Mouse (Mus musculus) left cerebral cortex, postnatal 25 days (tissue): Measurements from ENCODE around the gene Cfap58. TPM values are rescaled to one million over a fixed set of nuclear protein-coding genes. Genes with fewer than 3 reads are reported as not detected.
A peak's percentile ranks its signal among the peaks of the same experiment; 100 is the strongest.

Experiments used
- DNase-seq, 2 experiments: peaks; one replicate each; pipeline ENCODE4 v3.0.0; 2022; ENCODE audit warnings: low spot score in 2 of 2, mixed read lengths in 1 of 2
- intact Hi-C: fragments of 180-260 bp; cut with DNase I; formaldehyde crosslinking; loops from one replicate; pipeline ENCODE4 v1.15.1; 2025
- total RNA-seq, 2 experiments: library from RNA; stranded (reverse); gene quantifications; 2 replicates each; pipeline ENCODE4 v1.2.3; 2021

The Cfap58 gene
- under 1 TPM; 0.21 to 0.55 TPM for total RNA-seq

DNA sequence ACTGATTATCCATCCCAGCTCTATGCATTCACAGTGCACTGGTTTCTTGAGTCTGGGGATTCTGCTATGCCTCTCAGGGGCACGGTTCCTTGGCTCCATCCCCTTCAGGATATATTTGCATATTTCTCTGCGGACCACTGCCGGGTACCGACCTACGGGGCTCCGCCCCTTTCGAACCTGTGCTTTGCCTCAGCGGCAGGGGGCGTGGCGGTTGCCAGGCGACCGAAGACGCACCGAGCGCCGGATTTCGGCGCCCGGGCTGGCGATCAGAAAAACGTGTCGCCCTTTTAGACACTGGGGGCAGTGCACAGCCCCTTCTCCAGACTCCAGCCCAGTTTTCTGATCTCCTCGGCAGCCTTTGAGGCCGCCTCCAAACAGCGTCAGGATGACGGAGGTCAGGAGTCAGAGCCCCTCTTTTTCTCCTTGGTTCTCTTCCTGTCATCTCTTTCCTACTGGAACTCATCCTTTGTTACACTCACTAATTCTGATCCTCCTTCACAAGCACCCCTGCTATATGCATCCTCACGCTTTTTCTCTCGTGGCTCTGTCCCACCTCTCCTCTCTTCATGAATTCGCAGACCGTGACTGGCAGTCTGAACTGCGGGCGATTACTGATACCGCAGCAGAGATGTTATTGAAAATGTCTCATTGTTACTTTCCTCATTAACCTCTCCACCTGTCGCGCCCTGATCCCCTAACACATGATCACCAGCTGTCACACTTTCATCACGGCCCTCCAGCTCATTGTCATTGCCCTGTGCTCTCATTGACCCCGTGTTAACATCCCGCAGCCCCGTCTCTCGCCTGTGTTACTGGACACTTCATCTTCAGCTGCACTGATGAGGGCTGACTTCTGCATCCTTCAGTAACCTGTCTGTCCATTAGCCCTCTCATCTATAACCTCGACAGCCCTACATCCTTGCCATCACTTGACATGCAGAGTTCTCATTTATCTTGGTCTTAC is at the start of gene Cfap58:
TSS of gene Cfap58 (plus strand) at position 233 of the 964 bp plus-strand sequence.
- intact Hi-C loops, result loop anchor here (10.0 kb wide), 2 partner anchors 283 to 433 kb away; no protein-coding TSS in a partner anchor

DNA sequence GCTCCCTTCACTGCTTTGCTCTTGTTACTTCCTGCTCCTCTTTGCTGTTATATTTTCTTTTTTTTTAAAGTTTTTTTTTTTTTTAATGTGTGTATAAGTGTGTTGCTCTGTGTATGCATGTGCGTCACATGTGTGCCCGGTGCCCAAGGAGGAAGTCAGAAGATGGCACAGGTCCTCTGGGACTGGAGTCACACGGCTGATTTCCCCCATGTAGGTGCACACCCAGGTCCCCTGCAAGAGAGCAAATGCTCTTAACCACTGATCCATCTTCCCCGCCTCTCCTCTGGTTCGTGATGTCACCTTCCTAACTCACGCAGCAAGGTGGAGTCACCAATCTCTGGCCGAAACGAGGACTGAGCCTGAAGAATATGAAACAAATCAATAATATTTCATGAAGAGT is 49.4 kb upstream of the Cfap58 start:
- no peak for DNase-seq
- intact Hi-C loops, result loop anchor here (10.0 kb wide), 1 partner anchor 1377 kb away; no protein-coding TSS in a partner anchor

More for the DNA sequence above, at the start of gene Cfap58:
- peak; percentile 31 to 59 for DNase-seq

DNA sequence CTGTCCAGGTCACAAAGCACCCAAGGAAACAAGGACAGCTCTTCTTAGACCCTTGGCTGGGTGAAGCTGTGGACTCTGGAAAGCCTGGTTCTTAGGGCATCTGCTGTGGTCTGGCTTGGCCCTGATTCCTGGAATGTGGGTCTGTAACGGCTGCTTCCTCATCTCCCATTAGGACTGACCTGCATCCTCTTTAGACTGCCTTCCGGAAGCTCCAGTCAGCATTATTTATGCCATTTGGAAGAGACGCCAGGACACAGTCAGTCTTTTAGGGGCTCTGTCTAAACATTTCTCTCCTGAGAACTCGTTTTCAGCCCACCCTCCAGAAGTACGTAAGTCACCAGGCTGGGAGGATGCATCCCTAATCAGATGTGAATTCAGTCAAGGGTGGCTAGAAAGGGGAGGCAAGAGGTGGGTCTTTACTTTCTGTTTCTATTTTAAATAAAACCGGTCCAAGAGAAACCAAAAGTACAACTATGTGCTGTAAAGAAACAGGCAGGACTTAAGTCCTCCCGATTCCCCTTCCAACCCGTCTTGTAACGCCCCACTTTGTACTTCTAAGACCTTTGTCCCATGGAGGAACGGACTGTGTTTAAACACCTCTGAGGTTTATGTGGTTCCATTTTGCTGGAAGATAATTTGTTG is 46.9 kb upstream of the Cfap58 start:
- intact Hi-C loops, result loop anchor here (10.0 kb wide), 1 partner anchor 294 kb away; no protein-coding TSS in a partner anchor
- DNase-seq, result no peak

DNA sequence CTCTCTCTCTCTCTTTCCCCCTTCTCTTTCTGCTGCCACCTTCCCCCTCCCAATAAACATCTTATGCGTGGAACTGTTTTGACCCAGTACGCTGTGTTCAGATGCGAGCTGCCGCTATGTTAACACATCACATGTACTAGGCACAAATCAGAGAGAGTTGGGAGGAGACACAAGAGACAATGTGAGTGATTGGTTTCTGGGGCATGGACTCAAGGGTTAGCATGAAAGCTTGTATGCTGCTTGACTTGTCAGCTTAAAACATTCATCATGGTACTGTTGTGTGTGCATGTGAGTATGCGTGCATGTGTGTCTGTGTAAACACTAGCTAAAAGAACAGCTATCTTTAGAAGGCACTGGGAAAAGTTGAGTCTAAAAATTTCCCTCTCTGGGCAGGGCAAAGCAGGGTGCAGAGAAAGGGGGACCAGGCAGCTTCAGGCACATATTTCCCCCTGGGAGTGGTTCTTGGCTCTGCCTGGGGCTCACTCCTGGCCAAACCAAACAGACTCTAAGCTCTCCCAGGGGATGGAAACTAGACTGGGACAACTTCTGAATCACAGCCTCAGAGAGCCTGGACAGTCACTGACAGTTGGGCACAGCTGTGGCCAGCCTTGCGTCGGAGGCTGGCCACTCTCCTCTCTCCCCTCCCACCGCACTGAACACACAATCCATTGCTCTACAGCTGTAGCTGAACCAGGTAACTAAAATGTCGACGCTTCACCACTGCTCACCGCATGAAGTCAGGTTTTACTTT is 45.7 kb upstream of the Cfap58 start:
- intact Hi-C loops, result loop anchor here (10.0 kb wide), 1 partner anchor 293 kb away; no protein-coding TSS in a partner anchor
- DNase-seq, result no peak

DNA sequence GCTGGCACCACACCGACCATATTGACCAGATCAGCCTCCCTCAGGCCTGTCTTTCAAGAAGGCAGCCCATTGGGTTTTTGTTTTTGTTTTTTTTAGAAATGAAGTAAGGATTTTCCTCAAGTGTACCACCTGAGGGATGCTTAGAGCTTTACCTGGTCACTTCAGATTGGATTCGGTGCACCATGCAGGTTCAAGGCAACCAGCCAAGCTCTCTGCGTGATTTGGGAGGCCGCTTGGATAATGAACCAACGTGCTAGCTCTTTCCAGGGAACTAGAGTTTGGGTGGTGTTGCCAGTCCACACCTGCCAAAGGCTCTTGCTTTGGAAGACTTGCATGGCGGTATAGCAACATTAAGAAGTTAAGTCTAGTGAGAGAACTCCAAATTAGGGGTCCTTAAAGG is 44.4 kb upstream of the Cfap58 start:
- intact Hi-C loops, result loop anchor here (10.0 kb wide), 1 partner anchor 292 kb away; no protein-coding TSS in a partner anchor
- DNase-seq, result no peak

DNA sequence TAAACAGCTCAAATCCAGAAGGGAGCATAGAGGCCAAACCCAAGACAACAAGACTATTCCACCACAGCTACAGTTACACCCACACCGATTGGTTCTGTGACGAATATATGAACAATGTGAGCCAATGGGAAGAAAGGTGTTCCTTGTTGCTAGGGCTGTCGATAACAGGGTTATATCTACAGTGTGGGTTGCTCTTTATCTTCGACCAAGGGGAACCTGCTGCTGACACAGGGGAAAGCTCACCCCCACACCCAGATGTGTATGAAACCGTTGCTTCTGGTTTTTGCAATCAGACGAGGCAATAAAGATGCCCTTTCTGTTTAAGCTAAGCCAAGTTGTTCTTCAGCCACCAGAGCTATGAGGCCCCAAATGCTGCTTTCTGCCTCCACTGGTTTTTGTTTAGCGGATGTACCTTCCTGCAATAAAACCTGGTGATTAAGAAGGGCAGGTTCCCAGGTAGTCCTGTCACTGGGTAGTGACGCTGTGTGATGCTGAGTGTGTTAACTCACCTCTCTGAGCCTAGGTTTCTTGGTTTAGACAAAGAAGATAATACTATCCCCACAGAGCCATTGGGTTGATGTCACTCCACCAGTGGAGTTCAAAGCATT is 38.9 kb upstream of the Cfap58 start:
- no peak for DNase-seq
- intact Hi-C loops, result loop anchor here (10.0 kb wide), 1 partner anchor 286 kb away; no protein-coding TSS in a partner anchor

DNA sequence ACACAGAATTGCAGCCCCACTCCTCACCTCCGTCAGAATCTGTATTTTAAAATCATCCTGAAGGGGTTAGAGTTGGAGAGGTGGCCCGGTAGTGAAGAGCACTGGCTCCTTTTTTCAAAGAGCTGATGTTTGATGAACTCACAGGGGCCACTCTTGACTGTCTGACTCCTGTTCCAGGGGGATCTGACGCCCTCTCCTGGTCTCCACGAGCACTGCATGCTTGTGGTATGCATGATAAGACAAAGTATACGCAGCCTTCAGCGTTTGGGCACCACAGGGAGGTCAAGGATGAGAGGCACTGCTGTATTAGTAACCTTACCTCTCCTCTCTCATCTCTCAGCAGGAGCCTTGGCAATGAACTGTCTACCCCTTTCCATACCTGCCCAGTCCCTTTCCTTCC is 37.5 kb upstream of the Cfap58 start:
- intact Hi-C loops, result no loop called here
- no peak for DNase-seq

DNA sequence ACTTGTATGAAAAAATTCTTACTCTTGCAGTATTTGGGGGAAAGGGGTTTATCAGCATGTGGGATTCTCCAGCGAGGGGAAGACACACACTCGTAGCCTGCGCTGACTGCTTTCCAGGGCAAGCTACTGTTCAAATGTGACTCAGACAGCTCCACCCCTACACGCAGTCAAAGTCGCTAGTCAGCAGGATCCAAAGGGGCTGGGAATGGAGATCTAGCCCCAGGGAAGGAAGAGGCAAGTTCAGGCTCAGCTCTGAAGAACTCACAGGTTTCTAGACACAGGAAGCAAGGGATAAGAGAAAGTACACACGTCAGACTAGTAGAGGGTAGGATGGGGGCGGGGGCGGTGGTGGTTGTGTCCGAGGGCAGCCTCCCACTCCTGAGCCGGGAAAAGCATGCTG is 36.9 kb upstream of the Cfap58 start:
- intact Hi-C loops, result no loop called here

DNA sequence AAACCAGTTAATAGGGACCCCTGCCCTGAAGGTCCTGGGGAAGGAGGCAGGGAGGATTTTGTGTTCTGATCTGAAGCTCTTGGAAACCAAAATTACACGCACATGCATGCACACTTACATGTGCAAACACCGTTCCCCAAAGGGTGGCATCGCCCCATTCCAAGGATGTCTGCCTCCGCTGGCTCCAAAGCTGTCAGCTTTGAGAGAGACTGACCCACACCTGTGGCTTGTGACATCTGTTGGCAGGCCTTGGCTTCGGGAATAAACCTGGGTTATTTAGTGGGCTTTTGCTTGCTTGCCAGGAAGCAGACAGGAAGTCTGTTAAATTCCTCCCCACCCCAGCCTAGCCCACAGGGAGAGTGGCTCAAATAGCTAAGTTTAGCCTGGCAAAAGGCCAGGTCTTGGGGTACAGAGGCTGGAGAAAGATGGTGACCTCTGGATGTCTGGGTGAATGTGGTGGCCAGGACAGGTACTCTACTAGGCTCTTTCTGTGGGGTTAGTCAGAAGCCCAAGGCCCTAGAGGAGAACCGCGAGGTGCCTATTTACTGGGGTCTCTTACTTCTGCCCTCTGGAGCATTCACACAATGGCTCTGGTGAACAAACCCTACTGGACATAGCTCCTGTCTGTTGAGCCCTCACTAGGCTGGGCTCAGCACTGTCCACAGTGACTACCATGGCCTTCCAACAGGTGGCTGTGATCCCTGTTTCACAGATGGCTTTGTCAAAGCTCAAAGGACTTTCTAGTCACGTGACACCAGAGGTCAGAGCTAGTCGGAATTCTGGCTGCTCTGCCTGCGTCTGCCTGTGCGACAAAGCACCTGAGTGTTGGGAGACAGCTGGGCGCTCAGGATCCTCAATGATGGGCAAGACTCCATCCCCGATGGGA is 34.9 kb upstream of the Cfap58 start:
- DNase-seq, result no peak
- intact Hi-C loops, result no loop called here

More for the DNA sequence above, 36.9 kb upstream of the Cfap58 start:
- DNase-seq, result no peak

DNA sequence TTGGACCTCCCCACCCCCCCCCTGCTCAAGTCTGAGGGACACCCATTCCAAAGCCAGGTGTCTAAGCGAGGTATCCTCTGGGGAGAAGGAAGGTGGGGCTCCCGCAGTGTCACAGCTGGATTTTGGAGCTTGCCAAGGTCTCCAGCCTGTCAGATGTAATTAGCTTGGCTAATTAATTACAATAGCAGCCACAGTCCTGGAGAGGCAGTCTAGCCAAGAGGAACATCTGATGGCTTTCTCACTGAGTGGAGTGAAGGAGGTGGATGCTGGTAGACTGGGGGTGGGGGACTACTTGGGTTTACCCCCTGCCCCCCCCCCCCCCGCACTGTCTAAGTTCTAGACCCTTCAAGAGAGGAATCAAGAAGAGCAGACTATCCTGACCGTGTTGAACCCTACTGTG is 33.8 kb upstream of the Cfap58 start:
- intact Hi-C loops, result no loop called here
- no peak for DNase-seq

DNA sequence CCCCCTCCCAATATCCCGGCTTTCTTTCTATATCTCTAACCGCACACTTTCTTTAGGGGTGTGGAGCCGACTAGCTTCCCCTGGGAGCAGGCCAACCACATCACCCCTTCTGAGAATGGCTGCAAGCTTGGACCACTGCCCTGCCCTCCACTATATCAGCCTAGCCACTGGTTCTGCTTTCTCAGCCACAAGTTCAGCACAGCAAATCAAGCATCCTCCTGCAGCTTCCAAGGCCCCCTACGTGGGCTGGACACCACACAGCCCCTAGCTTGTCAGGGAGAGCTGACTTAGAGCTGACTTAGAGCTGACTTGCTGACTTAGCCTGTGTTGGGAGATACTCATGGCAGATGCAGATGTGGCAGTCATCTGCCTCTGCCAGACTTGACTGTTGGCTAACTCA is 32.4 kb upstream of the Cfap58 start:
- intact Hi-C loops, result no loop called here

DNA sequence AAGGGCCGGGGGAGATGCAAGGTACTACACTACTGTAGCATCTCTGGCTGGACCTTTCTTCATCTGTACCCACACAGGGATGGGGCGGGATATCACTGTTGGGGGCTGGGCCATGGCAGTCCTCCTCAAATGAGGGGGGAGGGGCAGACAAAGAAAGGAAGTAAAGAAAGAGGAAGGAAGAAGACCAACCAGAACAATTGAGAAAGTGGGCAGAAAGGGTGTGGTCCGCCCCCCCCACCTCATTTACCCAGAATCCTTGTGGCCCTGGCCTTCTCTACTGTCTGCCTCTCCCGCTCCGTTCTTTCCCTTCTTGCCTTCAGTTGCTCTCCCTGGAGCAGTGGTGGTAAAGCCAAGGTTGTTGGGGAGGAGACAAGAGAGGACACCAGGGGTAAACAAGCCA is 31.9 kb upstream of the Cfap58 start:
- intact Hi-C loops, result no loop called here
- no peak for DNase-seq

More for the DNA sequence above, 32.4 kb upstream of the Cfap58 start:
- DNase-seq, result no peak

DNA sequence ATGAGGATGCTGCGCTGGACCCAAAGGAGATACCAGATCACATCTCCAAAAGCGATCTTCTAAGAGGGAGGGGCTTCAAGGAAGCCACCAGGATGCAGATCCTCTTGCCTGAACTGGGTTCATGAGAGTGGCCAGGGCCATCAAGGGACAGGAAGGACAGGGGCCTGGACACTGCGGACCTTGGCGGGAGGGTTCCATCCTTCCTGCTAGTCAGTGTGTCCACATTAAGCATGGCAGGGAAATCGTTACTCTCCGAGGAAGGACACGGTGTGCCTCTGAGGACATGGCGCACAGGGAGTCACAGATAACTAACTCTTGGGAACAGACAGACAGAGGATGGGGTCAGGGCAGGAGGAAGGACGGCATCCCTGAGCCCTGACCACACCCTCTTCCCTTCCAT is 29.9 kb upstream of the Cfap58 start:
- DNase-seq, result no peak
- intact Hi-C loops, result no loop called here

DNA sequence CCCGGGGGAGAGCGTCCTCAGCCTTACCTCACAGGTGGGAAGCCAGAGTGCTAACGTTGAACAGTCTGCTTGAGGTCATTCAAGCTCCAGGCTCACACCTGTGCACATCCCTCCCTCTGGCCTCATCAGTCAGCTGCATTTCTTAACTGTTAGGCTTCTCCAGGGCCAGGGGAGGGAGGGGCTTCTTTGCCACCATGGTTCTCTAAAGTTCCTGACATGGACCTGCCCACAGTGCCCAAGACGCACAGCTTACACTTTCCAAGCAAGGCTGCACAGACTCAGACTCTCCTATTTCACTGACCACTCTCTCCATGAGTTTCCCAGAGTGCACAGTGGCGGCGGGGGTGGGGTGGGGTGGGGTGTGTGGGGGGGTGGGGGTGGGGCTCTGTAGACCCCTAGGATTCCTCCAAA is 28.5 kb upstream of the Cfap58 start:
- no peak for DNase-seq
- intact Hi-C loops, result no loop called here

DNA sequence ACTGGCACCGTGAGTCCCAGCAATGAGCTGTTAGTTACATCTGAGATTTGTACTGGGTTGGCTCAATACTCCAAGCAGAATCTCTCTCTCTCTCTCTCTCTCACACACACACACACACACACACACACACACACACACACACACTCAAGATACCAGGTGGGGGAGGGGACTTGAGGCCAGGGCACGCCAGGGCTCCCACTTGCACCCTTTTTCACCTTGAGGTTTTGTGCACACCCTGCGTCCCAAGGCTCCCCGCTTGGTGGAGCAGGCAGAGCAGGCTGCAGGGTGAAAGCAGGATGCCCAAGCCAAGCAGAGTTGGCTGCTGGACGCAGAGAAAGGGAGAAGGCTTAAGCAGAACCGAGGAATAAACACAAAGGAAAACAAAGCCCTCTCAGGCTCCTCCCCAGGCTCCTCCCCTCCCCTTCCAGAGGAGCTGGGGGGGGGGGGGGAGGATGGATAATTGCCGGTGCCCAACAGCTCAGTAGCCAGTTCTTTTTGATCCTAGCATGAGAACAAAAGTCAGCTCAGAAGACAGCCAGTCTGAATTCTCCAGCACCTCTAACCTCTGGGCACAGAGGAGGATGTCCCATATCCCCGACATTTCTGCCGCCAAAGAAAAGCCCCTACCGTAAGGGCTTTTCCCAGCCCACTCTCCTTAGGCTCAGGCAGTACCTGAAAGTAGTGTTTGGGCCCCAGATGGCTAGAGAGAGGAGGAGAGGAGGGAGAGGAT is 27.9 kb upstream of the Cfap58 start:
- no peak for DNase-seq
- intact Hi-C loops, result no loop called here

DNA sequence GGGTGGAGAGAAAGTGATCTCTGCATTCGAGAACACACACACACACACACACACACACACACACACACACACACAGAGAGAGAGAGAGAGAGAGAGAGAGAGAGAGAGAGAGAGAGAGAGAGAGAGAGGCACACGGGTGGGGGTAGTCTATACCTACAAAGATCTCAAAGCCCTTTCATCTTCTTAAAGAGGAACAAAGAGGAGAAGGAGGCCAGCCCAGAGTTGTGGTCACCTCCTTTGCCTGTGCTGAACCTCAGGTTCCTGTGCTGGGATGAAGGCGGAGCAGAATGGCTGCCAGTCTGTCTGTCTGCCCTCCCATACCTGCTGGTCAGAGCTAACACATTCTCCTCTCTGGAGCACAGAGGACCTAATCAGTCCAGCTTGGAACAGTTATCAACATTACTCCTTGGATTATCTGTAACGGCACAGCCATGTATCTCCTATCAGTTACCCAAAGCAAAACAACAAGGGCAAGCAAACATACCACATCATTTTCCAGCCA is 27.3 kb upstream of the Cfap58 start:
- no peak for DNase-seq

DNA sequence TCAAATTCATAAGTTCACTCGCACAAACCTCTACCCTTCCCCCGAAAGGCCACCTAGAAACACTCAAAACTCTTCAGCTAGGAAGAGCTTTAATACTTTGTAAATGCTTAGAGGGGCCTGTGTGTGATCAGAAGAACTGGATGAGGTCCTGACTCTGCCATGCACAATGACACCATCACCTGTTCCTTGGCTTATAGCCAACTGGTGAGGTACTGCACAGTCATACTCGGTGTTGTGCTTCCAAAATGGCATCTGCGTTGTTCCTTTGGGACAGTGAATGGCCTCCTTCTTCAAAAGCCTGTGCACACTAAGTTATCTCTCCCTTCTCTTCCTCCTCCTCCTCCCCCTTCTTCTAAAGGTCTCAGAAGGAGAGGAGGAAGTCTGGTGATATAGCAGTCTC is 26.7 kb upstream of the Cfap58 start:
- DNase-seq, result no peak

More for the DNA sequence above, 27.3 kb upstream of the Cfap58 start:
- intact Hi-C loops, result no loop called here

DNA sequence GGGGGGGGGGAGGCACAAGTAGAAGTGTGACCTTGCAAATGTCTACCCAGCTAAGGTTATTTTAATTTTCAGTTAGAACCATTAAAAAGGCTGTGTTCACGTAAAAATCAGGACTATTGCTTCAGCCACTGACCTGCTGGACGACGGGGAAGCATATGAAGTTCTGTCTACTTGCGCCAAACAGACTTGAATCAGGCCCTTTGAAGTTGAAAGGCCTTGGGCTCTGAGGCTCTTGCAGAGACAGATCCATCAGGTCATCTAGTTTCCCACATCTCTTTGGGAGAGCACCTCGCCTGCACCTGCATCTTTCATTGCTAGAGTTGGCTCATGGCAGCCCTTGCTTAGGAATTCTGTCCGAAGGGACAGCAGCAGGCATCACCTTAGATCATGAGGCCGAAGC is 24.1 kb upstream of the Cfap58 start:
- no peak for DNase-seq
- intact Hi-C loops, result no loop called here

More for the DNA sequence above, 26.7 kb upstream of the Cfap58 start:
- intact Hi-C loops, result no loop called here
